In the genomic region with DNA sequence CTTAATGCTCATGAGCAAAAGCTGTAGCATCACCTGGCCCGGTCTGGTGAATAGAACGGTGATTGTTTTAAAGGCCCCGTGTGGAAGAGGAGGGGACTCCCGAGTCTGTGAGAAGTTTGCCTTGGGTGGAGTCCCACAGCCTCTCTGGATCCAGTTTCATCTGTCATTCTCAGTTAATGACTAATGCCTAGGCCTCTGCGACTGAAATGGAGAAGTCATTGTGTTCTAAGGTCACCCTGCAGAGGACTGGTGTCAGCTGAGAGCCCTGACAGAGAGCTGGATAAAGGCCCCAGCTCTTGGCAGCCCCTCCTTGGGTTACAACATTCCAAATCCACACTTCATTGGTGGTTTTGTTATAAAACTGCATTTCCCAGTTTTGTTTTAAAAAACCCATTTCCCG, we compare ENCODE assay signal across 10 mouse cellular contexts. TPM values are rescaled to one million over a fixed set of nuclear protein-coding genes. Genes with fewer than 3 reads are reported as not detected.
DNase-seq lines count a peak whose midpoint lies in the region; ATAC-seq and TF ChIP-seq lines count a peak whose summit lies in the region.
"Had no signal": no experiment of that assay in that cellular context is flagged by ENCODE, and none has a peak within 500 bp of the region (broad histone marks: within the 10 kb centered on the region; RNA-seq: fewer than 3 reads in every experiment).

No protein-coding gene starts in this region.

- no peaks in the 10 kb centered on the region for H3K27me3 ChIP-seq in embryonic facial prominence, embryonic 14.5 days (replicated peaks; ENCODE audit: control insufficient read depth, insufficient read depth, low read length)
- H3K27me3 ChIP-seq in embryonic facial prominence, embryonic 10.5 days (replicated peaks; ENCODE audit: low read depth, poor library complexity, severe bottlenecking), result no peaks in the 10 kb centered on the region
- H3K27me3 ChIP-seq in heart, embryonic 12.5 days (replicated peaks), result no peaks in the 10 kb centered on the region
- no peaks in the 10 kb centered on the region for H3K27me3 ChIP-seq in hindbrain, postnatal 0 days (ENCODE audit: insufficient read depth, low read length)
- no peaks in the 10 kb centered on the region for H3K27me3 ChIP-seq in midbrain, embryonic 13.5 days
- H3K27me3 ChIP-seq: midbrain, embryonic 12.5 days had no signal

- H3K27ac ChIP-seq in embryonic facial prominence, embryonic 14.5 days (replicated peaks; ENCODE audit: low read depth, low read length), result no peak overlapping the region; the same call in 1 of the 2 replicates
- no peak overlapping the region for H3K27ac ChIP-seq in embryonic facial prominence, embryonic 10.5 days (replicated peaks)
- H3K27ac ChIP-seq in heart, embryonic 12.5 days (ENCODE audit: poor library complexity, severe bottlenecking), result peak overlapping the region; percentile 71
- H3K27ac ChIP-seq in hindbrain, postnatal 0 days, result no peak overlapping the region
- no peak overlapping the region for H3K27ac ChIP-seq in midbrain, embryonic 13.5 days
- H3K27ac ChIP-seq: layer of hippocampus, adult 2 months; midbrain, embryonic 12.5 days had no signal

- WGBS in embryonic facial prominence, embryonic 14.5 days, result 43% methylated on average over 6 of the region's 6 CpGs
- WGBS in embryonic facial prominence, embryonic 10.5 days, result 66% methylated on average over 6 of the region's 6 CpGs
- WGBS in heart, embryonic 12.5 days, result 43% methylated on average over 6 of the region's 6 CpGs
- WGBS in hindbrain, postnatal 0 days, result 57% methylated on average over 6 of the region's 6 CpGs
- WGBS in midbrain, embryonic 13.5 days, result 76% methylated on average over 6 of the region's 6 CpGs

- H3K9ac ChIP-seq in embryonic facial prominence, embryonic 14.5 days (ENCODE audit: low read depth, low read length), result no peak overlapping the region
- no peak overlapping the region for H3K9ac ChIP-seq in heart, embryonic 12.5 days
- no peak overlapping the region for H3K9ac ChIP-seq in hindbrain, postnatal 0 days (replicated peaks; ENCODE audit: low read length)
- no peak overlapping the region for H3K9ac ChIP-seq in midbrain, embryonic 13.5 days (replicated peaks)
- H3K9ac ChIP-seq: midbrain, embryonic 12.5 days had no signal

- peak; percentile 53 for DNase-seq in embryonic facial prominence, embryonic 14.5 days (ENCODE audit: low spot score)
- DNase-seq in embryonic facial prominence, embryonic 10.5 days (ENCODE audit: low spot score), result no peak
- DNase-seq in adrenal gland, adult 2 months, result peak; percentile 79
- peak; percentile 57 for DNase-seq in lung, postnatal 25 days (ENCODE audit: low spot score)
- DNase-seq in hindbrain, postnatal 0 days (ENCODE audit: low spot score), result no peak
- no peak for DNase-seq in cerebellum, postnatal 36 days

- ATAC-seq in embryonic facial prominence, embryonic 14.5 days (ENCODE audit: low read depth), result peak; percentile 50
- ATAC-seq in heart, embryonic 12.5 days (ENCODE audit: insufficient number of reproducible peaks, low FRiP score), result peak; percentile 48; the same call in 1 of the 2 replicates
- ATAC-seq in hindbrain, postnatal 0 days, result no peak
- no peak for ATAC-seq in midbrain, embryonic 13.5 days

- no peaks in the 10 kb centered on the region for H3K9me3 ChIP-seq in embryonic facial prominence, embryonic 14.5 days (ENCODE audit: control insufficient read depth, low read length)
- no peaks in the 10 kb centered on the region for H3K9me3 ChIP-seq in embryonic facial prominence, embryonic 10.5 days
- H3K9me3 ChIP-seq in heart, embryonic 12.5 days (replicated peaks), result no peaks in the 10 kb centered on the region
- no peaks in the 10 kb centered on the region for H3K9me3 ChIP-seq in hindbrain, postnatal 0 days (ENCODE audit: low read length)
- H3K9me3 ChIP-seq in midbrain, embryonic 13.5 days, result no peaks in the 10 kb centered on the region
- H3K9me3 ChIP-seq: midbrain, embryonic 12.5 days had no signal

- no peak for TF ChIP-seq CTCF in hindbrain, postnatal 0 days (IDR thresholded peaks at IDR 0.05; ENCODE audit: low read depth)

- no peak overlapping the region for H3K4me3 ChIP-seq in embryonic facial prominence, embryonic 14.5 days (ENCODE audit: low read depth, low read length)
- no peak overlapping the region for H3K4me3 ChIP-seq in embryonic facial prominence, embryonic 10.5 days
- H3K4me3 ChIP-seq in heart, embryonic 12.5 days, result no peak overlapping the region
- H3K4me3 ChIP-seq in hindbrain, postnatal 0 days (ENCODE audit: low read length), result no peak overlapping the region
- H3K4me3 ChIP-seq in midbrain, embryonic 13.5 days (replicated peaks), result no peak overlapping the region
- H3K4me3 ChIP-seq: layer of hippocampus, adult 2 months; midbrain, embryonic 12.5 days had no signal

- H3K36me3 ChIP-seq in embryonic facial prominence, embryonic 14.5 days (ENCODE audit: control insufficient read depth, insufficient read depth, low read length), result peaks cover 29% of the 10 kb centered on the region
- peaks cover 26% of the 10 kb centered on the region for H3K36me3 ChIP-seq in embryonic facial prominence, embryonic 10.5 days (replicated peaks)
- peaks cover 21% of the 10 kb centered on the region for H3K36me3 ChIP-seq in heart, embryonic 12.5 days
- peaks cover 7% of the 10 kb centered on the region; the same call in 1 of the 2 replicates for H3K36me3 ChIP-seq in hindbrain, postnatal 0 days (ENCODE audit: insufficient read depth, low read length)
- peaks cover 20% of the 10 kb centered on the region for H3K36me3 ChIP-seq in midbrain, embryonic 13.5 days

- no peaks in the 10 kb centered on the region for H3K4me1 ChIP-seq in embryonic facial prominence, embryonic 14.5 days (ENCODE audit: control insufficient read depth, insufficient read depth, low read length)
- no peaks in the 10 kb centered on the region for H3K4me1 ChIP-seq in embryonic facial prominence, embryonic 10.5 days
- peaks cover 13% of the 10 kb centered on the region for H3K4me1 ChIP-seq in heart, embryonic 12.5 days (replicated peaks)
- H3K4me1 ChIP-seq in hindbrain, postnatal 0 days (ENCODE audit: insufficient read depth, low read length), result no peaks in the 10 kb centered on the region
- no peaks in the 10 kb centered on the region for H3K4me1 ChIP-seq in midbrain, embryonic 13.5 days (replicated peaks)
- H3K4me1 ChIP-seq: midbrain, embryonic 12.5 days had no signal

- H3K4me2 ChIP-seq in embryonic facial prominence, embryonic 14.5 days (ENCODE audit: low read depth, low read length), result no peak overlapping the region
- no peak overlapping the region for H3K4me2 ChIP-seq in heart, embryonic 12.5 days
- no peak overlapping the region for H3K4me2 ChIP-seq in hindbrain, postnatal 0 days (ENCODE audit: low read depth, low read length)
- no peak overlapping the region for H3K4me2 ChIP-seq in midbrain, embryonic 13.5 days (replicated peaks)
- H3K4me2 ChIP-seq: midbrain, embryonic 12.5 days had no signal

RNA-seq across cellular contexts. Expression of a gene that starts 10.1 kb away (rescaled TPM):
- polyA plus RNA-seq in embryonic facial prominence, embryonic 14.5 days (2014; fragmentation: Nextera tagmentation; extraction: Ambion mirVana), result 31.1 and 33.4 TPM in 2 replicates
- 52.9 and 54.0 TPM in 2 replicates for polyA plus RNA-seq in embryonic facial prominence, embryonic 10.5 days (2016; fragmentation: Nextera tagmentation; extraction: Ambion mirVana)
- 10 to 100 TPM; 82.3 TPM for total RNA-seq in adrenal gland, adult 2 months (2021)
- 19.4 and 32.0 TPM in 2 replicates for polyA plus RNA-seq in adrenal gland, adult 2 months (2012; rRNA removed)
- polyA plus RNA-seq in heart, embryonic 12.5 days (2016; fragmentation: Nextera tagmentation; extraction: Ambion mirVana), result 62.3 and 65.2 TPM in 2 replicates
- 47.3 and 58.0 TPM in 2 replicates for total RNA-seq in hindbrain, postnatal 0 days (2014; rRNA removed)
- polyA plus RNA-seq in hindbrain, postnatal 0 days (2015; fragmentation: Nextera tagmentation; extraction: Ambion mirVana), result 68.6 and 71.6 TPM in 2 replicates
- 81.1 and 81.2 TPM in 2 replicates for polyA plus RNA-seq in midbrain, embryonic 13.5 days (2015; fragmentation: Nextera tagmentation; extraction: Ambion mirVana)

RNA-seq across cellular contexts. Expression of a gene that starts 26.4 kb away (rescaled TPM):
- polyA plus RNA-seq in embryonic facial prominence, embryonic 14.5 days (2014; fragmentation: Nextera tagmentation; extraction: Ambion mirVana), result 64.8 and 68.3 TPM in 2 replicates
- polyA plus RNA-seq in embryonic facial prominence, embryonic 10.5 days (2016; fragmentation: Nextera tagmentation; extraction: Ambion mirVana), result 86.3 and 93.8 TPM in 2 replicates
- 10 to 100 TPM; 40.6 to 43.1 TPM for total RNA-seq in adrenal gland, adult 2 months (2021)
- polyA plus RNA-seq in adrenal gland, adult 2 months (2012; rRNA removed), result 21.3 and 21.7 TPM in 2 replicates
- 69.6 and 77.5 TPM in 2 replicates for polyA plus RNA-seq in heart, embryonic 12.5 days (2016; fragmentation: Nextera tagmentation; extraction: Ambion mirVana)
- 23.9 and 26.5 TPM in 2 replicates for total RNA-seq in hindbrain, postnatal 0 days (2014; rRNA removed)
- 40.0 and 46.8 TPM in 2 replicates for polyA plus RNA-seq in hindbrain, postnatal 0 days (2015; fragmentation: Nextera tagmentation; extraction: Ambion mirVana)
- polyA plus RNA-seq in midbrain, embryonic 13.5 days (2015; fragmentation: Nextera tagmentation; extraction: Ambion mirVana), result 81.8 and 83.6 TPM in 2 replicates

RNA-seq across cellular contexts. Expression of a gene that starts 54.7 kb away (rescaled TPM):
- polyA plus RNA-seq in embryonic facial prominence, embryonic 14.5 days (2014; fragmentation: Nextera tagmentation; extraction: Ambion mirVana), result 99.5 and 106 TPM in 2 replicates
- 142 and 144 TPM in 2 replicates for polyA plus RNA-seq in embryonic facial prominence, embryonic 10.5 days (2016; fragmentation: Nextera tagmentation; extraction: Ambion mirVana)
- total RNA-seq in adrenal gland, adult 2 months (2021), result 10 to 100 TPM; 60.9 to 83.0 TPM
- 5.0 and 5.2 TPM in 2 replicates for polyA plus RNA-seq in adrenal gland, adult 2 months (2012; rRNA removed)
- 95.9 and 105 TPM in 2 replicates for polyA plus RNA-seq in heart, embryonic 12.5 days (2016; fragmentation: Nextera tagmentation; extraction: Ambion mirVana)
- 31.1 and 39.9 TPM in 2 replicates for total RNA-seq in hindbrain, postnatal 0 days (2014; rRNA removed)
- 112 and 136 TPM in 2 replicates for polyA plus RNA-seq in hindbrain, postnatal 0 days (2015; fragmentation: Nextera tagmentation; extraction: Ambion mirVana)
- 173 and 184 TPM in 2 replicates for polyA plus RNA-seq in midbrain, embryonic 13.5 days (2015; fragmentation: Nextera tagmentation; extraction: Ambion mirVana)

RNA-seq across cellular contexts. Expression of a gene that starts 55.0 kb away (rescaled TPM):
- polyA plus RNA-seq in embryonic facial prominence, embryonic 14.5 days (2014; fragmentation: Nextera tagmentation; extraction: Ambion mirVana), result 24.1 and 26.0 TPM in 2 replicates
- 45.3 and 46.4 TPM in 2 replicates for polyA plus RNA-seq in embryonic facial prominence, embryonic 10.5 days (2016; fragmentation: Nextera tagmentation; extraction: Ambion mirVana)
- total RNA-seq in adrenal gland, adult 2 months (2021), result under 1 TPM; 0.38 to 0.61 TPM
- polyA plus RNA-seq in adrenal gland, adult 2 months (2012; rRNA removed), result 0.30 and 0.90 TPM in 2 replicates
- 30.7 and 31.8 TPM in 2 replicates for polyA plus RNA-seq in heart, embryonic 12.5 days (2016; fragmentation: Nextera tagmentation; extraction: Ambion mirVana)
- total RNA-seq in hindbrain, postnatal 0 days (2014; rRNA removed), result 7.1 and 23.1 TPM in 2 replicates
- polyA plus RNA-seq in hindbrain, postnatal 0 days (2015; fragmentation: Nextera tagmentation; extraction: Ambion mirVana), result 4.1 and 6.9 TPM in 2 replicates
- 14.8 TPM in 2 replicates for polyA plus RNA-seq in midbrain, embryonic 13.5 days (2015; fragmentation: Nextera tagmentation; extraction: Ambion mirVana)

Comparison
In these comparisons a context has a peak if more than half of its experiments do, and no peak if none do; other contexts are left out.
1. DNase-seq: peak in embryonic facial prominence, embryonic 14.5 days (single experiment), adrenal gland, adult 2 months (single experiment) and lung, postnatal 25 days (single experiment); none in embryonic facial prominence, embryonic 10.5 days (single experiment), hindbrain, postnatal 0 days (single experiment) and cerebellum, postnatal 36 days (0 of 2).
2. ATAC-seq: peak in embryonic facial prominence, embryonic 14.5 days (single experiment) and heart, embryonic 12.5 days (single experiment); none in hindbrain, postnatal 0 days (single experiment) and midbrain, embryonic 13.5 days (single experiment).
3. RNA of a gene that starts 54.7 kb away (polyA plus RNA-seq): 173 to 184 TPM in midbrain, embryonic 13.5 days, 142 to 144 TPM in embryonic facial prominence, embryonic 10.5 days, 112 to 136 TPM in hindbrain, postnatal 0 days, 99.5 to 106 TPM in embryonic facial prominence, embryonic 14.5 days and 95.9 to 105 TPM in heart, embryonic 12.5 days; 5.0 to 5.2 TPM in adrenal gland, adult 2 months; every median in the first group is over 10 times any median in the second.